Mouse (Mus musculus) forebrain, embryonic 11.5 days (tissue): ENCODE data around the gene Ankrd28. TPM values are rescaled to one million over a fixed set of nuclear protein-coding genes. Genes with fewer than 3 reads are reported as not detected.
A peak's percentile ranks its signal among the peaks of the same experiment; 100 is the strongest.

Experiments
- ATAC-seq: fragments of 200-750 bp; cut with Nextera tagmentation; replicated peaks from 2 replicates; pipeline ENCODE4 v1.8.0; 2017; ENCODE audit warnings: moderate TSS enrichment; ENCODE audit not compliant: low FRiP score
- DNase-seq: peaks from one replicate; pipeline ENCODE4 v3.0.0-alpha.2; 2017; ENCODE audit warnings: low spot score
- H3K27ac ChIP-seq: fragments of 300-500 bp; sonication (generic); 2 replicates; pipeline ENCODE4 v1.5.1; 2014; ENCODE audit warnings: low read depth, low read length
- H3K27me3 ChIP-seq: fragments of 300-500 bp; sonication (generic); 2 replicates; pipeline ENCODE4 v1.6.1; 2014; ENCODE audit warnings: mild to moderate bottlenecking, low read length, mixed read lengths; ENCODE audit not compliant: control insufficient read depth, insufficient read depth
- H3K36me3 ChIP-seq: fragments of 300-500 bp; sonication (generic); 2 replicates; pipeline ENCODE4 v1.6.1; 2014; ENCODE audit warnings: mild to moderate bottlenecking, low read length, moderate library complexity, mixed read lengths; ENCODE audit not compliant: control insufficient read depth, insufficient read depth
- H3K4me1 ChIP-seq: fragments of 300-500 bp; sonication (generic); replicated peaks from 2 replicates; pipeline ENCODE4 v1.6.1; 2014; ENCODE audit warnings: low read length, mixed read lengths; ENCODE audit not compliant: control insufficient read depth, insufficient read depth
- H3K4me2 ChIP-seq: fragments of 300-500 bp; sonication (generic); 2 replicates; pipeline ENCODE4 v1.6.1; 2014; ENCODE audit warnings: low read depth, mild to moderate bottlenecking, low read length, moderate library complexity, mixed read lengths; ENCODE audit not compliant: severe bottlenecking
- H3K4me3 ChIP-seq: fragments of 300-500 bp; sonication (generic); 2 replicates; pipeline ENCODE4 v1.5.1; 2014; ENCODE audit warnings: low read depth, low read length
- H3K9ac ChIP-seq: fragments of 300-500 bp; sonication (generic); 2 replicates; pipeline ENCODE4 v1.6.1; 2014; ENCODE audit warnings: low read length
- H3K9me3 ChIP-seq: fragments of 300-500 bp; sonication (generic); 2 replicates; pipeline ENCODE4 v1.6.1; 2016; ENCODE audit warnings: low read length, mixed read lengths; ENCODE audit not compliant: control insufficient read depth
- WGBS: fragments of 180-500 bp; shearing (Covaris S2); extraction: QIAGEN DNeasy Blood & Tissue Kit; methylation state at CpG from one replicate; pipeline ENCODE4 v1.1.7; 2014; 5-methylcytosine and 5-hydroxymethylcytosine counted together
- polyA plus RNA-seq: library from polyadenylated mRNA; unstranded; fragments of >200 nt; fragmentation: Nextera tagmentation; extraction: Ambion mirVana; gene quantifications from 2 replicates; pipeline ENCODE4 v1.2.1, GENCODE M21; 2014

The Ankrd28 gene
- polyA plus RNA-seq, 1 experiment from 2014 or later = 14.1 TPM

GRCm38 (mm10) chr14:31800976-31801375 is 29.5 kb downstream of the Ankrd28 start:
- DNase-seq (no peak), ATAC-seq (no peak)
- H3K36me3 ChIP-seq = no peaks in the 10 kb centered on the region
- no peak overlapping the region for H3K9ac ChIP-seq
- no peak overlapping the region for H3K27ac ChIP-seq
- H3K4me3 ChIP-seq = no peak overlapping the region
- no peaks in the 10 kb centered on the region for H3K4me1 ChIP-seq
- H3K27me3 ChIP-seq = no peaks in the 10 kb centered on the region
- H3K9me3 ChIP-seq = no peaks in the 10 kb centered on the region
- no peak overlapping the region for H3K4me2 ChIP-seq
- WGBS = 91% methylated on average over 7 of the region's 7 CpGs

DNA sequence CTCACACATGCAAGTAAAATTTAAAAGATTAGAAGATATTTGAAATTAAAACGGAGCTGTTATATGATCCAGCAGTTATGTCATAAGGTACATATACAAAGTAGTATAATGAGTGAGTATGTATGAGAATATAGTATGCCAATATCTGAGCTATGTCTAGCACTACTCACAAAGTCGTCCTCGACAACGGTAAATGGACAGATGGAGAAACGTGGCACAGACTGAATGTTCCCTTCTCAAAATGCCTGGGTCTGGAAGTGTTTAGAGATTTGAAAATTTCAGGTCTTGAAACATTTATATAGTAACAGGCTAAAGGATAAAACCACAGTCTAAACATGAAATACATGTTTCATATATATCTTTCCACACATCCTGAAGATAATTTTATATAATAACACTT is 30.0 kb downstream of the Ankrd28 start:
- Histone ChIP-seq H3K4me1 (no peaks in the 10 kb centered on the region), H3K9me3 (no peaks in the 10 kb centered on the region), H3K9ac (no peak overlapping the region), H3K36me3 (no peaks in the 10 kb centered on the region), H3K4me3 (no peak overlapping the region), H3K27ac (no peak overlapping the region), H3K27me3 (no peaks in the 10 kb centered on the region), H3K4me2 (no peak overlapping the region)
- ATAC-seq (no peak), DNase-seq (no peak)
- WGBS = 90% methylated on average over 5 of the region's 5 CpGs

DNA sequence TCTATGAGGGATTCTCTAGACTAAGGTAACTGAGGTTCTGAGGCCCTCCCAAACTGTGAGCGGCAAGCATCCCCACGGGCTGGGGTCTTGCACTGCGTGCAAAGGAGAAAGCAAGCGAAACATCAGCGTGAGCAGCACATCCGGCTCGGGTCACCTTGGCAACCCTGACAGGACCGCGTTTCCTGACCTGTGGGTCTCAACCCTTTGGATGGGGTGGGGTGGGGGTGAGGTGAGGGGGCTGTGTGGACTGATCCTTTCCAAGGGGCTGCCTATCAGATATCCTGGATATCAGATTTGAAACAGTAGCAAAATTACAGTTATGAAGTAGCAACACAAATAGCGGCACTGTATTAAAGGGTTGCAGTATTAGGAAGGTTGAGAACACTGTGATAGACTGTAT is 31.5 kb downstream of the Ankrd28 start:
- Histone ChIP-seq H3K27ac (no peak overlapping the region), H3K36me3 (no peaks in the 10 kb centered on the region), H3K9me3 (no peaks in the 10 kb centered on the region), H3K4me1 (no peaks in the 10 kb centered on the region), H3K4me2 (no peak overlapping the region), H3K4me3 (no peak overlapping the region), H3K27me3 (no peaks in the 10 kb centered on the region), H3K9ac (no peak overlapping the region)
- DNase-seq = no peak
- ATAC-seq = no peak
- 74% methylated on average over 10 of the region's 10 CpGs for WGBS

DNA sequence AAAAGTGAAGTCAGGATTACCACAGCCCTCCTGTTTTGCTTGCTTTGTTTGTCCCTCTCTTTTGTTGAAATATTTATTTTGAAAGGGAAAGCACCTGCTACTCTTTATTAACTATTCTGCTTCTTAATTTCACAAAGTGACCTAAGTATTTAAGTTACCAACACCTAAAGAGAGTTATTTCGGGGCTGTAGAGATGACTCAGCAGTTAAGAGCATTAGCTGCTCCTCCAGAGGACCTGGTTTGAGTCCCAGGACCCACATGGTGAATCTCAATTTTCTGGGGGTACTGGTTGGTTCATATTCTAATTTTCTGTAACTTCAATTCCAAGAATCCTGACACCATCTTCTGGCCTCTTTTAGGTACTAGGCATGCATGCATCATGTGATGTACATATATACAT is 34.9 kb downstream of the Ankrd28 start:
- no peak overlapping the region for H3K27ac ChIP-seq
- WGBS = 44% methylated on average over 1 of the region's 1 CpGs
- H3K9ac ChIP-seq = no peak overlapping the region
- H3K36me3 ChIP-seq = no peaks in the 10 kb centered on the region
- H3K4me2 ChIP-seq = no peak overlapping the region
- ATAC-seq = no peak
- H3K4me3 ChIP-seq = no peak overlapping the region
- no peak for DNase-seq
- H3K4me1 ChIP-seq = no peaks in the 10 kb centered on the region
- no peaks in the 10 kb centered on the region for H3K9me3 ChIP-seq
- no peaks in the 10 kb centered on the region for H3K27me3 ChIP-seq

- H3K9me3 ChIP-seq = no peaks in the 10 kb centered on the region
- H3K9ac ChIP-seq = no peak overlapping the region
- H3K4me1 ChIP-seq = no peaks in the 10 kb centered on the region
- no peaks in the 10 kb centered on the region for H3K27me3 ChIP-seq
- no peaks in the 10 kb centered on the region for H3K36me3 ChIP-seq
- no peak overlapping the region for H3K4me2 ChIP-seq
- no peak overlapping the region for H3K4me3 ChIP-seq
- H3K27ac ChIP-seq = no peak overlapping the region
- ATAC-seq (no peak), DNase-seq (no peak)
- whole genome bisulfite sequencing = 59% methylated on average over 1 of the region's 1 CpGs
Measured at GRCm38 (mm10) chr14:31794776-31795126, 35.7 kb downstream of the Ankrd28 start.

GRCm38 (mm10) chr14:31793979-31794775 is 36.3 kb downstream of the Ankrd28 start:
- H3K27me3 ChIP-seq = no peaks in the 10 kb centered on the region
- H3K4me3 ChIP-seq = no peak overlapping the region
- DNase-seq = no peak
- H3K4me1 ChIP-seq = no peaks in the 10 kb centered on the region
- H3K9me3 ChIP-seq = no peaks in the 10 kb centered on the region
- H3K4me2 ChIP-seq = no peak overlapping the region
- no peaks in the 10 kb centered on the region for H3K36me3 ChIP-seq
- ATAC-seq = 0 out of 2 replicates have a peak, but pooled peaks have one; percentile 66
- 73% methylated on average over 4 of the region's 4 CpGs for WGBS
- no peak overlapping the region for H3K27ac ChIP-seq
- H3K9ac ChIP-seq = no peak overlapping the region

DNA sequence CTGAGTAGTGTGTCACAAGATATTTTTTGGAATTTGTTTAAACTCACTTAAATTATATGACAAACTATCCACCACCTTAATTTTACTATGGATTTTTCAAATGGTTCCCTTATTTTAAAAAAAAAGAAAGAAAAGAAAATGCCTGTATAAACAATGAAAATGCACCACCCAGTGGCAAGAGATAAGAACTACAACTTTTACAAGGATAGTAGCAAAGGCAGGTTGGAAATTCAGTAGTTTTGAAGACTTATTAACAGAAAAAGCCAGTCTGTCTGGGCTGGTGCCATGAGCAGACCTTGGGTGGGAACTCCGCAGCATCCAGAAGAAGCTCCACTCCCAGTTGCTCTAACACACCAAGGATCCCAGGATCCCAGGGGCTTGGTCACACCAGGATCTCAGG is 39.7 kb downstream of the Ankrd28 start:
- H3K27ac ChIP-seq = no peak overlapping the region
- WGBS = 59% methylated on average over 1 of the region's 1 CpGs
- ATAC-seq = no peak
- H3K27me3 ChIP-seq = no peaks in the 10 kb centered on the region
- no peak overlapping the region for H3K4me3 ChIP-seq
- H3K36me3 ChIP-seq = no peaks in the 10 kb centered on the region
- H3K4me1 ChIP-seq = 0 out of 2 replicates have a peak, but pooled peaks cover 2% of the 10 kb centered on the region
- no peaks in the 10 kb centered on the region for H3K9me3 ChIP-seq
- no peak overlapping the region for H3K9ac ChIP-seq
- no peak for DNase-seq
- H3K4me2 ChIP-seq = no peak overlapping the region

DNA sequence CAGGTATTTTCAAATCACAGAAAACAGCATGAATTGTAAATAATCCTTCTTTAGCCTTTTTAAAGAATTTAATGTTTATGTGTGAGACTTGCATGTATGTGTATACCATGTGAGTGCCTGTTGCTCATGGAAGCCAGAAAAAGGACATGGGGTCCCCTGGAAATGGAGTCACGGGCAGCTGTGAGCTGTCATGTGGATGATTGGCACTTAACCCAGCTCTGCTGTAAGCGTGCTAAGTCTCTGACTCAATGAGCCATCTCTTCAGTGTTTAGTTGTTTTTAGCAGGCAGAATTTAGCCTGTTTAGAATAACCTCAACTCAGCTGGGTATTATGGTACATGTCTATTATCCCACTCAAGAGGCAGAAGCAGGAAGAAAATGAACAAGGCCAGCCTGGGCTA is 43.5 kb downstream of the Ankrd28 start:
- no peaks in the 10 kb centered on the region for H3K36me3 ChIP-seq
- ATAC-seq (no peak), DNase-seq (no peak)
- 50% methylated on average over 2 of the region's 2 CpGs for WGBS
- no peak overlapping the region for H3K4me2 ChIP-seq
- H3K9ac ChIP-seq = no peak overlapping the region
- H3K4me1 ChIP-seq = peaks cover 5% of the 10 kb centered on the region
- H3K27ac ChIP-seq = no peak overlapping the region
- no peaks in the 10 kb centered on the region for H3K27me3 ChIP-seq
- H3K4me3 ChIP-seq = no peak overlapping the region
- no peaks in the 10 kb centered on the region for H3K9me3 ChIP-seq

DNA sequence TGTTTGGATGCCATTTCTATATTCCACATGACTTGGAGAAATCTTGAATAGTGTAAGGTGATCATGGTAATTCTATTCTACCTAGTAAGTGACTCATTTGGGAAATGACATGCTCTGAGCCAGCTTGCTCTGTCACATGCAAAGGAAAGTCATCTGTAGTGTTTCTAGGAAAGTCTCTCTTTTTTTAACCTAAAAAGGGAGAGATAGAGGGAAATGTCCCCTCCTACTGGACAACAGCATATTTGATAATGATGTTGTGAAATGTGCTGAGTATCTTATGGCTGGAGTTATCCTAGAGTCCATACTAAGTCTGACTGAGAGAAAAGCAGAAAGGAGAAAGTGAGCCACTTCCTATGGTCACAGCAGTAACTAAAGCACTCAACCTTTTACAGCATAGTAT is 44.8 kb downstream of the Ankrd28 start:
- Histone ChIP-seq H3K4me2 (no peak overlapping the region), H3K27me3 (no peaks in the 10 kb centered on the region), H3K9me3 (no peaks in the 10 kb centered on the region), H3K4me1 (peaks cover 15% of the 10 kb centered on the region), H3K27ac (no peak overlapping the region), H3K36me3 (no peaks in the 10 kb centered on the region), H3K4me3 (no peak overlapping the region), H3K9ac (no peak overlapping the region)
- DNase-seq (no peak), ATAC-seq (no peak)
